Mouse (Mus musculus) forebrain, embryonic 13.5 days (tissue): ENCODE measurements around the gene Ank2. TPM values are rescaled to one million over a fixed set of nuclear protein-coding genes. Genes with fewer than 3 reads are reported as not detected.

Experiments used
- ATAC-seq: fragments of 200-750 bp; cut with Nextera tagmentation; 2 replicates; pipeline ENCODE4 v1.8.0; 2017
- H3K27ac ChIP-seq: fragments of 300-500 bp; sonication (generic); 2 replicates; pipeline ENCODE4 v1.5.1; 2015; ENCODE audit warnings: inconsistent platforms, mild to moderate bottlenecking, moderate library complexity
- H3K27me3 ChIP-seq: fragments of 300-500 bp; sonication (generic); 2 replicates; pipeline ENCODE4 v1.6.1; 2015; ENCODE audit warnings: mild to moderate bottlenecking, inconsistent platforms
- H3K36me3 ChIP-seq: fragments of 300-500 bp; sonication (generic); 2 replicates; pipeline ENCODE4 v1.6.1; 2015; ENCODE audit warnings: mild to moderate bottlenecking, inconsistent platforms; ENCODE audit not compliant: poor library complexity, severe bottlenecking
- H3K4me1 ChIP-seq: fragments of 300-500 bp; sonication (generic); 2 replicates; pipeline ENCODE4 v1.6.1; 2015; ENCODE audit warnings: inconsistent platforms
- H3K4me2 ChIP-seq: fragments of 300-500 bp; sonication (generic); 2 replicates; pipeline ENCODE4 v1.6.1; 2015; ENCODE audit warnings: inconsistent platforms, mild to moderate bottlenecking, moderate library complexity
- H3K4me3 ChIP-seq: fragments of 300-500 bp; sonication (generic); 2 replicates; pipeline ENCODE4 v1.5.1; 2015; ENCODE audit warnings: mild to moderate bottlenecking, inconsistent platforms
- H3K9ac ChIP-seq: fragments of 300-500 bp; sonication (generic); 2 replicates; pipeline ENCODE4 v1.6.1; 2015; ENCODE audit warnings: mild to moderate bottlenecking, inconsistent platforms
- H3K9me3 ChIP-seq: fragments of 300-500 bp; sonication (generic); replicated peaks from 2 replicates; pipeline ENCODE4 v1.6.1; 2016; ENCODE audit warnings: inconsistent platforms
- WGBS: fragments of 180-500 bp; shearing (Covaris S2); methylation state at CpG from one replicate; pipeline ENCODE4 v1.1.7; 2015; 5-methylcytosine and 5-hydroxymethylcytosine counted together
- polyA plus RNA-seq: library from polyadenylated mRNA; unstranded; fragments of >200 nt; fragmentation: Nextera tagmentation; extraction: Ambion mirVana; gene quantifications from 2 replicates; pipeline ENCODE4 v1.2.1, GENCODE M21; 2015

Gene Ank2
- polyA plus RNA-seq, 1 experiment from 2014 or later: 125 TPM

- no peak overlapping the region for H3K4me2 ChIP-seq
- H3K4me1 ChIP-seq: no peaks in the 10 kb centered on the region
- no peaks in the 10 kb centered on the region for H3K36me3 ChIP-seq
- 0 out of 2 replicates have a peak, but pooled peaks cover 3% of the 10 kb centered on the region for H3K27me3 ChIP-seq
- 76% methylated on average over 6 of the region's 6 CpGs for WGBS
- no peak for ATAC-seq
- H3K27ac ChIP-seq: no peak overlapping the region
- no peak overlapping the region for H3K4me3 ChIP-seq
- H3K9me3 ChIP-seq: no peaks in the 10 kb centered on the region
- H3K9ac ChIP-seq: no peak overlapping the region
Measured at GRCm38 (mm10) chr3:127453254-127453653, 45.9 kb downstream of the Ank2 start.

- Histone ChIP-seq H3K4me2 (no peak overlapping the region), H3K27ac (no peak overlapping the region), H3K4me3 (no peak overlapping the region), H3K36me3 (no peaks in the 10 kb centered on the region), H3K9ac (no peak overlapping the region), H3K9me3 (no peaks in the 10 kb centered on the region), H3K27me3 (0 out of 2 replicates have a peak, but pooled peaks cover 3% of the 10 kb centered on the region), H3K4me1 (no peaks in the 10 kb centered on the region)
- ATAC-seq: no peak
- WGBS: 48% methylated on average over 13 of the region's 13 CpGs
Measured at GRCm38 (mm10) chr3:127452233-127452632, 46.9 kb downstream of the Ank2 start.

GRCm38 (mm10) chr3:127451741-127452140 is 47.4 kb downstream of the Ank2 start:
- 73% methylated on average over 9 of the region's 9 CpGs for WGBS
- Histone ChIP-seq H3K4me3 (no peak overlapping the region), H3K4me1 (no peaks in the 10 kb centered on the region), H3K27me3 (0 out of 2 replicates have a peak, but pooled peaks cover 3% of the 10 kb centered on the region), H3K9me3 (no peaks in the 10 kb centered on the region), H3K4me2 (no peak overlapping the region), H3K9ac (no peak overlapping the region), H3K36me3 (no peaks in the 10 kb centered on the region), H3K27ac (no peak overlapping the region)
- ATAC-seq: no peak

- Histone ChIP-seq H3K9me3 (no peaks in the 10 kb centered on the region), H3K36me3 (no peaks in the 10 kb centered on the region), H3K27me3 (0 out of 2 replicates have a peak, but pooled peaks cover 3% of the 10 kb centered on the region), H3K4me1 (no peaks in the 10 kb centered on the region), H3K4me3 (no peak overlapping the region), H3K27ac (no peak overlapping the region), H3K4me2 (no peak overlapping the region), H3K9ac (no peak overlapping the region)
- peak; percentile 81 for ATAC-seq
- WGBS: 14% methylated on average over 3 of the region's 3 CpGs
Measured at GRCm38 (mm10) chr3:127451070-127451469, 48.1 kb downstream of the Ank2 start.

GRCm38 (mm10) chr3:127446173-127446572 is 53.0 kb downstream of the Ank2 start:
- Histone ChIP-seq H3K27me3 (0 out of 2 replicates have a peak, but pooled peaks cover 3% of the 10 kb centered on the region), H3K4me2 (no peak overlapping the region), H3K36me3 (no peaks in the 10 kb centered on the region), H3K9me3 (no peaks in the 10 kb centered on the region), H3K27ac (no peak overlapping the region), H3K9ac (no peak overlapping the region), H3K4me3 (no peak overlapping the region), H3K4me1 (no peaks in the 10 kb centered on the region)
- peak; percentile 69; the same call in 1 of the 2 replicates for ATAC-seq
- WGBS: 47% methylated on average over 5 of the region's 5 CpGs

- Histone ChIP-seq H3K27me3 (no peaks in the 10 kb centered on the region), H3K4me3 (no peak overlapping the region), H3K36me3 (no peaks in the 10 kb centered on the region), H3K4me1 (peaks cover 6% of the 10 kb centered on the region; the same call in 1 of the 2 replicates), H3K9me3 (no peaks in the 10 kb centered on the region), H3K27ac (no peak overlapping the region), H3K9ac (no peak overlapping the region), H3K4me2 (no peak overlapping the region)
- 22% methylated on average over 3 of the region's 3 CpGs for WGBS
- ATAC-seq: peak; percentile 66; the same call in 1 of the 2 replicates
Measured at GRCm38 (mm10) chr3:127433291-127433690, 65.9 kb downstream of the Ank2 start.

GRCm38 (mm10) chr3:127429866-127430265 is 69.3 kb downstream of the Ank2 start:
- no peak overlapping the region for H3K27ac ChIP-seq
- no peak overlapping the region for H3K4me3 ChIP-seq
- H3K4me2 ChIP-seq: no peak overlapping the region
- H3K27me3 ChIP-seq: no peaks in the 10 kb centered on the region
- 62% methylated on average over 13 of the region's 13 CpGs for WGBS
- H3K9ac ChIP-seq: no peak overlapping the region
- no peaks in the 10 kb centered on the region for H3K9me3 ChIP-seq
- H3K4me1 ChIP-seq: peaks cover 6% of the 10 kb centered on the region; the same call in 1 of the 2 replicates
- no peak; the same call in 1 of the 2 replicates for ATAC-seq
- no peaks in the 10 kb centered on the region for H3K36me3 ChIP-seq

GRCm38 (mm10) chr3:127428527-127428926 is 70.6 kb downstream of the Ank2 start:
- Histone ChIP-seq H3K9me3 (no peaks in the 10 kb centered on the region), H3K4me2 (no peak overlapping the region), H3K27me3 (no peaks in the 10 kb centered on the region), H3K36me3 (no peaks in the 10 kb centered on the region), H3K9ac (no peak overlapping the region), H3K4me1 (peaks cover 6% of the 10 kb centered on the region; the same call in 1 of the 2 replicates), H3K4me3 (no peak overlapping the region), H3K27ac (no peak overlapping the region)
- WGBS: 93% methylated on average over 3 of the region's 3 CpGs
- no peak for ATAC-seq

GRCm38 (mm10) chr3:127416950-127417349 is 82.2 kb downstream of the Ank2 start:
- Histone ChIP-seq H3K27me3 (no peaks in the 10 kb centered on the region), H3K36me3 (no peaks in the 10 kb centered on the region), H3K4me3 (no peak overlapping the region), H3K4me1 (no peaks in the 10 kb centered on the region), H3K9me3 (peaks cover 4% of the 10 kb centered on the region), H3K4me2 (no peak overlapping the region), H3K27ac (peak overlapping the region; percentile 68), H3K9ac (no peak overlapping the region)
- peak; percentile 75; the same call in 1 of the 2 replicates for ATAC-seq
- 83% methylated on average over 4 of the region's 4 CpGs for WGBS

GRCm38 (mm10) chr3:127414438-127414837 is 84.7 kb downstream of the Ank2 start:
- Histone ChIP-seq H3K9ac (no peak overlapping the region), H3K4me2 (no peak overlapping the region), H3K9me3 (peaks cover 4% of the 10 kb centered on the region), H3K4me3 (no peak overlapping the region), H3K36me3 (no peaks in the 10 kb centered on the region), H3K27ac (no peak overlapping the region), H3K27me3 (no peaks in the 10 kb centered on the region), H3K4me1 (no peaks in the 10 kb centered on the region)
- no peak for ATAC-seq
- WGBS: 59% methylated on average over 1 of the region's 1 CpGs

GRCm38 (mm10) chr3:127408684-127409550 is 90.2 kb downstream of the Ank2 start:
- no peaks in the 10 kb centered on the region for H3K36me3 ChIP-seq
- peaks cover 38% of the 10 kb centered on the region for H3K4me1 ChIP-seq
- no peaks in the 10 kb centered on the region for H3K27me3 ChIP-seq
- peak overlapping the region; percentile 75 for H3K4me2 ChIP-seq
- H3K9ac ChIP-seq: peak overlapping the region; percentile 77
- peak overlapping the region; percentile 56 for H3K4me3 ChIP-seq
- 18% methylated on average over 23 of the region's 23 CpGs for WGBS
- peak; percentile 99 for ATAC-seq
- H3K9me3 ChIP-seq: no peaks in the 10 kb centered on the region
- H3K27ac ChIP-seq: peak overlapping the region; percentile 87

- H3K4me1 ChIP-seq: peaks cover 38% of the 10 kb centered on the region
- peak overlapping the region; percentile 77 for H3K9ac ChIP-seq
- H3K9me3 ChIP-seq: no peaks in the 10 kb centered on the region
- H3K4me2 ChIP-seq: peak overlapping the region; percentile 75
- H3K4me3 ChIP-seq: peak overlapping the region; percentile 56
- no peaks in the 10 kb centered on the region for H3K36me3 ChIP-seq
- ATAC-seq: peak; percentile 54
- 5% methylated on average over 9 of the region's 9 CpGs for WGBS
- peak overlapping the region; percentile 87 for H3K27ac ChIP-seq
- no peaks in the 10 kb centered on the region for H3K27me3 ChIP-seq
Measured at GRCm38 (mm10) chr3:127407868-127408574, 91.1 kb downstream of the Ank2 start.
